Mouse (Mus musculus) embryo, embryonic 11.5 days (tissue): ENCODE data around the gene Sh3pxd2b.

Experiments
- DNase-seq: peaks from one replicate; pipeline ENCODE4 v3.0.0-alpha.2; 2012; ENCODE audit warnings: low read depth, low spot score

The Sh3pxd2b gene

GRCm38 (mm10) chr11:32425043-32425658 is 77.5 kb downstream of the Sh3pxd2b start:
- DNase-seq, result no peak

GRCm38 (mm10) chr11:32427537-32427936 is 79.9 kb downstream of the Sh3pxd2b start:
- DNase-seq, result no peak

DNA sequence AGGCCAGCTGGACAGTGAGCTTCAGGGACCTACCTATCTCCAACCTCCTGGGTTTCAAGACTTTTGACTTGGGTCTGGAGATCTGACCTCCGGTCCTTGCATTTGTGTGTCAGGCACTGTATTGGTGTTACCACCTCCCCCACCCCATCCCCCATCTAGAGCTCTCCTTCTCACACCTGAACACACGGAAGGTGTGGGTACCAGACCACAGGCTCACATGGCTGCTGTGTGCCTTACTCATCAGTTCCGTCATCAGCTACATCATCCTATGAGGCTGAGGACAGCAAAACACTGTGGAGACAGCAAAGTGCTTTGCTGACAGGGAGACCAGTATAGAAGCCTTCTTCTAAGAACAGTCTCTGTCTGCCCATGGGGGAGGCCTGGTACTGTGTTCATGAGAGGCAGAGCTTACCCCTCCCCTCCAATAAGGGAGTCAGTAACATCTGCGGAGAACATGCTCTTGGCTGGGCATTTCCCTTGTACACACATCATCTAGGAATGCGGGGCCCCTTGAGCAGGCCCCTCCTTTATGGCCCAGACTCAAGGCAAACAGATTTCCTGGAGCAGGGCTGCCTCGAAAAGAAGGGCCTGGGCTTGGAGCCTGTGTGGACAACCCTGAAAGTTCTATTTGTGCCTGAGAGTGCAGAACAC is 87.9 kb downstream of the Sh3pxd2b start:
- DNase-seq, result no peak

DNA sequence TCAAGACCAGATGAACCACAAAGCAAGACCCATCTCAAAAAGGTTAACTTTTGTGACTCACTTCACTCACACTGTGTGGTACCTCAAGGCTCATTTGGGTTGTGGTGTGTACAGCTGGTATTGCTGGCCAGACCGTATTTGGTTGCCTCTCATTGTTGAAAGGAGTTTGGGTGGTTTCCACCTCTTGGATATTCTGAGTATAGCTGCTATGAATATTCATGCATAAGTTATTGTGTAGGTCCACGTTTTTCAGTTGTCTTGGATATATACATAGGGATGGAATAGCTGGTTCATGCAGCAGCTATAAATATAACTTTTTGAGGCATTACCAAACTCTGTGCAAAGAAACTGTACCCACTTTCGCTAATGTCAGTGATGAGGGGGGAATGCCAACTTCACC is 95.0 kb downstream of the Sh3pxd2b start:
- DNase-seq, result no peak

GRCm38 (mm10) chr11:32444266-32444665 is 96.6 kb downstream of the Sh3pxd2b start:
- DNase-seq, result no peak

- no peak for DNase-seq
Observed at GRCm38 (mm10) chr11:32445135-32445534, 97.5 kb downstream of the Sh3pxd2b start.

- DNase-seq, result no peak
Observed at GRCm38 (mm10) chr11:32445637-32446226, 98.1 kb downstream of the Sh3pxd2b start.

DNA sequence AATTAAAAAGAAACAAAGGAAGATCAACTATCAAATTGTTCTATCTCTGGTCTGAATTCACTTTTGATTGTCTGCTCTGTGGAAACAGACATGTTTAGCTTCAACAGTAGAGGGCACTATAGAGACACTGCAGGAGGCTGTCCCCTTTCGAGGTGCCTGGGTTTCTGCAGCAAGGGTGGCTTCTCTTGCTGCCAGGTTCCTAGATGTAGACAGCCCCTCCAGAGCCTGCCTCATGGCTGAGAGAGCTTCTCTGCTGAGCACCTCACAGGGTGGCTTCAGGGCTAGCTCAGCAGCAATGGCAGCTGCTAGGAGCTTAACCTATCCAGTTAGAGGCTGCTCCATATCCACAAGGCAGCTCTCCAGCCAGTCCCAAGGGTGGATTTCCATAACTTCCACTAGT is 102.6 kb downstream of the Sh3pxd2b start:
- DNase-seq, result peak; percentile 54

GRCm38 (mm10) chr11:32451306-32451705 is 103.7 kb downstream of the Sh3pxd2b start:
- no peak for DNase-seq

- DNase-seq, result no peak
Observed at GRCm38 (mm10) chr11:32452745-32453144, 105.1 kb downstream of the Sh3pxd2b start.

- no peak for DNase-seq
Observed at GRCm38 (mm10) chr11:32453353-32453915, 105.8 kb downstream of the Sh3pxd2b start.

DNA sequence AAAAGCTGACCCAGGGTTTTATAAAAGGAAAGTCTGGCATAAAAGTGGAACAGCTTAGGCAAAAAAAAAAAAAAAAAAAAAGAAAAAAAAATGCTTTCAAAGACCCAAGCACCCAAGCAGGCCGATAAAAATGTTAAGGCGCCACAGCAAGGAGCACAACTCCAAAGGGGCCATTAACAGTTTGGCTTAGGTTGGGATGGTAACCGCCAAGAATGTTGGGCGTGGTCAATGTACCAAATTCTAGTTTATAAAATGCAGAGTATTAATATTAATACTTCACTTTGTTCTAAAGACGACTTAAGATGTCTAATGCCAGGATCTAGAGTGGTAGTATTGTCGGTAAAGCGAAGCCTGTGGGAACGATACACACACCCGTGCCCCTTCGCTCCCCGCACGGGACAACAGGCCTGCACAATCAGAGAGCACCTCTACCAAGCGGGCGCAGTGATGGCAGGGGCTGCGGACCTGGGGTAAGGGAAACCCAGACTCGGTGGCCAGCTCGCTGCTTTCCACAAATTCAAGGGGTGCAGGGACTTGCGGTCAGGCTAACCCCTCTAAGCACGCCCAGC is 106.7 kb downstream of the Sh3pxd2b start:
- DNase-seq, result no peak

- DNase-seq, result peak; percentile 95
Observed at GRCm38 (mm10) chr11:32454800-32455506, 107.3 kb downstream of the Sh3pxd2b start, which contains the start of gene Ubtd2. Gene Ubtd2, plus strand, starts transcription at chr11:32455370.

DNA sequence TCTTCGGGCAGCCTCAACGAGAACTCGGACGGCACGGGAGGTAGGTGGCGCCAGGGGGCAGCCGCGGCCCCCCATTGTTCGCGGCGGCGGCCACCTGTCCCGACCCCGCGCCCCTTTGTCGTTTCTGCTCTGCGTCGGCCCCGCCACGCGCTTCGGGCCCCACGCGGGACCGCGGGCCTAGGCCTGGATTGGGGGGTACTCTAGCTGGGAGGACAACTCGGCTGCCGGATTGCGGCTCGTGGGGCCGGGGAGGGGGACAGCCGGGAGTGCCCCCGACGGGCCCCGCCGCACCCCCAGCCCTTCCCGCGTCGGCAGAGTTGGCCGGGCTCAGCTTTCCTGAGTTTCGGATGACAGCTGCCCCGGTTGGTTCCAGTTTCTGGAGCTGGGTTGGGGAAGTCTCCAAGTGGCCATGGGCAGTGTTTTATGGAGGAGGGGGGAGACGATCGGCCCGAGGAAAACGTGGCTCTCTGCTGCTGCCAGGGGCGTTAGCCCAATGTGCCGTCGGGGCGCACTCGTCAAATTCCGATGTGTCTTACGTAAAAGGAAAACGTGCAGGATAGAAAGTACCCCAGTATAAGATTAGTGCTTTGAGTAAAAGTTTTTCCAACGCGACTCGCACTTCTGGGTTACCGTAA is 108.0 kb downstream of the Sh3pxd2b start:
- DNase-seq, result peak; percentile 47

DNA sequence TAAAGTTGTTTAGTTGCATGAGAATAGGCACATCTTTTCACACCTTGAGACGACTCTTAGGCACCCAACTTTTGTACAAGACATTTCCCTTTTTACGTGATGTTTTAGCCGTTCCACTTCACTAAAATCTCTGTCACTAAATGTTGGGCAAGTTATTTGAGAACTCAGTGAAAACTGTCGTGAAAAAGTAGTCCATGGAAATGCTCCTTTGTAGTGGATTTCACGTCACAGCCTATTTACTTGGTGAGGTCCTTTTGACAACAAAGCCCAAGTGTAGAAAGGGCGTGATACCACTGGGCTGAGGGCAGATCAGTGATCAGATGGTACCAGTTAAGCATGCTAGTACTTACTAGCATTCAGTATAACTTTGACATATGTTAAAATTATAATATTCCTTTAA is 108.7 kb downstream of the Sh3pxd2b start:
- DNase-seq, result no peak

- no peak for DNase-seq
Observed at GRCm38 (mm10) chr11:32464282-32464681, 116.7 kb downstream of the Sh3pxd2b start.

- DNase-seq, result no peak
Observed at GRCm38 (mm10) chr11:32471925-32472324, 124.3 kb downstream of the Sh3pxd2b start.

DNA sequence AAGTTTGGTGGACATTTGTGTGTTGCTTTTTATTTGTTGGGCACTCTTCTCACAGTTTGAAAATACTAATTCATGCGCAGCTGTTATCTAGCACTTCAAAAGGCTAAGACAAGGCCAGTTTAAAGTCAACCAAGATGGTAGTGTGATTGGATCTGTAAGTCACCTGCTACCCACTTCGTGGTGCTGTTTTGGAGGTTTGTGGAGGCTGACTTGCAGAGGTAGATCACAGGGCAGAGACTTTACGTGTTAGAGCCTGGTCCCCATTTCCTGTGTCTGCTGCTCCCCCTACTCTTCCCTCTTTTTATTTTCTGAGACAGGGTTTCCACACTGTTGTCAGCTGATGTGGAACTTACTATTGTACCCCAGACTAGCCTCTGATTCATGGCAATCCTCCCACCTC is 127.1 kb downstream of the Sh3pxd2b start:
- DNase-seq, result no peak

DNA sequence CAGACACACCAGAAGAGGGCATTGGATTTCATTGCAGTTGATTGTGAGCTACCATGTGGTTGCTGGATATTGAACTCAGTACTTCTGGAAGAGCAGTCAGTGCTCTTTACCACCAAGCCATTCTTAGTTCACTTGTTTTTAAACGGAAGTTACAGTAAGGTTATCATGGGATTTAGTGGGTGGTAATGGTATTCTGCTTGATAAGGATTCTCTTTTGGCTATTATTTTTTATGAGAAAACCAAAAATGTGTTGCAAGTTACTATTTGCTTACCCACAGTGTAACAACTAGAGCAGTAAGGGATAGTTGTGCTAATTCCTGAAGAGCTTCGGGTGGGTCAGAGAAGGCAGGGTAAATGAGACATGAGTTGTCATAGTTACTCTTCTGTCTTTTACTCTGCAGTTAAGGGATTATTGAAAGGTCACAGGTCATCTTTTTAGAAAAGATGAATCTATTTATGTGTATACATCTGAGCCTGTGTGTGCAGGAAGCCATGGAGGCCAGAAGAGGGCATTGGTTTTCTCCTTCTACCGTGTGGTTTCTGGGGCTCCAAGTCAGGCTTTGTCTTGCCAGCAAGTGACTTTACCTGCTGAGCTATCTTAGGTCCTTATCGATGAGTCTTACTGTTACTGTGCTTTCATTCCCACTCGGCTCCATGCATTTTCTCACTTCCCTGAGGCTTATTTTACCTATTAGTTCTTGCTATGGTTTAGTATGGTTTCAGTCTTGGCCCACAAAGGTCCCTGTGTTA is 128.0 kb downstream of the Sh3pxd2b start:
- no peak for DNase-seq
